Mouse (Mus musculus) neural tube, embryonic 12.5 days (tissue): ENCODE measurements around the gene Pdcd1lg2. TPM values are rescaled to one million over a fixed set of nuclear protein-coding genes. Genes with fewer than 3 reads are reported as not detected.

ENCODE experiments used
- ATAC-seq: fragments of 200-750 bp; cut with Nextera tagmentation; 2 replicates; pipeline ENCODE4 v1.8.0; 2017; ENCODE audit warnings: low read depth, mild to moderate bottlenecking, moderate TSS enrichment, moderate library complexity; ENCODE audit not compliant: low FRiP score
- H3K27ac ChIP-seq: fragments of 300-500 bp; sonication (generic); 2 replicates; pipeline ENCODE4 v1.5.1; 2016
- H3K27me3 ChIP-seq: fragments of 300-500 bp; sonication (generic); replicated peaks from 2 replicates; pipeline ENCODE4 v1.6.1; 2016; ENCODE audit warnings: mild to moderate bottlenecking
- H3K36me3 ChIP-seq: fragments of 300-500 bp; sonication (generic); 2 replicates; pipeline ENCODE4 v1.6.1; 2016; ENCODE audit warnings: mild to moderate bottlenecking
- H3K4me1 ChIP-seq: fragments of 300-500 bp; sonication (generic); 2 replicates; pipeline ENCODE4 v1.6.1; 2016
- H3K4me2 ChIP-seq: fragments of 300-500 bp; sonication (generic); replicated peaks from 2 replicates; pipeline ENCODE4 v1.6.1; 2016; ENCODE audit warnings: mild to moderate bottlenecking
- H3K4me3 ChIP-seq: fragments of 300-500 bp; sonication (generic); 2 replicates; pipeline ENCODE4 v1.5.1; 2016
- H3K9ac ChIP-seq: fragments of 300-500 bp; sonication (generic); 2 replicates; pipeline ENCODE4 v1.6.1; 2016; ENCODE audit warnings: mild to moderate bottlenecking
- H3K9me3 ChIP-seq: fragments of 300-500 bp; sonication (generic); 2 replicates; pipeline ENCODE4 v1.6.1; 2016; ENCODE audit warnings: mild to moderate bottlenecking
- WGBS: fragments of 180-500 bp; shearing (Covaris S2); methylation state at CpG from one replicate; pipeline ENCODE4 v1.1.7; 2016; 5-methylcytosine and 5-hydroxymethylcytosine counted together
- polyA plus RNA-seq: library from polyadenylated mRNA; unstranded; fragments of >200 nt; fragmentation: Nextera tagmentation; extraction: Ambion mirVana; gene quantifications from 2 replicates; pipeline ENCODE4 v1.2.1, GENCODE M21; 2016

Pdcd1lg2 gene
- polyA plus RNA-seq, 1 experiment from 2014 or later = not detected

- Histone ChIP-seq H3K4me3 (no peak overlapping the region), H3K36me3 (no peaks in the 10 kb centered on the region), H3K9ac (no peak overlapping the region), H3K4me2 (no peak overlapping the region), H3K27ac (no peak overlapping the region), H3K27me3 (no peaks in the 10 kb centered on the region), H3K4me1 (0 out of 2 replicates have a peak, but pooled peaks cover 9% of the 10 kb centered on the region), H3K9me3 (no peaks in the 10 kb centered on the region)
- ATAC-seq = no peak
- 88% methylated on average over 7 of the region's 7 CpGs for WGBS
Measured at GRCm38 (mm10) chr19:29370545-29371283, 40.0 kb upstream of the Pdcd1lg2 start.

- 84% methylated on average over 18 of the region's 18 CpGs for WGBS
- no peak for ATAC-seq
- H3K4me1 ChIP-seq = 0 out of 2 replicates have a peak, but pooled peaks cover 9% of the 10 kb centered on the region
- no peaks in the 10 kb centered on the region for H3K9me3 ChIP-seq
- H3K27ac ChIP-seq = no peak overlapping the region
- no peaks in the 10 kb centered on the region for H3K36me3 ChIP-seq
- no peak overlapping the region for H3K4me2 ChIP-seq
- no peaks in the 10 kb centered on the region for H3K27me3 ChIP-seq
- H3K9ac ChIP-seq = no peak overlapping the region
- H3K4me3 ChIP-seq = no peak overlapping the region
Measured at GRCm38 (mm10) chr19:29371284-29372081, 39.2 kb upstream of the Pdcd1lg2 start.

- ATAC-seq = no peak
- H3K27ac ChIP-seq = no peak overlapping the region
- H3K9ac ChIP-seq = no peak overlapping the region
- H3K9me3 ChIP-seq = no peaks in the 10 kb centered on the region
- H3K4me2 ChIP-seq = no peak overlapping the region
- no peak overlapping the region for H3K4me3 ChIP-seq
- no peaks in the 10 kb centered on the region for H3K27me3 ChIP-seq
- 0 out of 2 replicates have a peak, but pooled peaks cover 4% of the 10 kb centered on the region for H3K4me1 ChIP-seq
- H3K36me3 ChIP-seq = no peaks in the 10 kb centered on the region
- 81% methylated on average over 4 of the region's 4 CpGs for WGBS
Measured at GRCm38 (mm10) chr19:29372138-29372537, 38.6 kb upstream of the Pdcd1lg2 start.

GRCm38 (mm10) chr19:29372621-29373020 is 38.1 kb upstream of the Pdcd1lg2 start:
- no peak overlapping the region for H3K4me3 ChIP-seq
- no peaks in the 10 kb centered on the region for H3K36me3 ChIP-seq
- H3K4me2 ChIP-seq = no peak overlapping the region
- no peaks in the 10 kb centered on the region for H3K4me1 ChIP-seq
- WGBS = 89% methylated on average over 3 of the region's 3 CpGs
- no peaks in the 10 kb centered on the region for H3K27me3 ChIP-seq
- H3K9ac ChIP-seq = no peak overlapping the region
- H3K27ac ChIP-seq = no peak overlapping the region
- no peaks in the 10 kb centered on the region for H3K9me3 ChIP-seq
- no peak for ATAC-seq

- Histone ChIP-seq H3K36me3 (no peaks in the 10 kb centered on the region), H3K4me2 (peak overlapping the region; percentile 53), H3K27ac (no peak overlapping the region), H3K27me3 (no peaks in the 10 kb centered on the region), H3K4me1 (no peaks in the 10 kb centered on the region), H3K9ac (0 out of 2 replicates have a peak overlapping the region, but pooled peaks have one; percentile 13), H3K9me3 (no peaks in the 10 kb centered on the region), H3K4me3 (0 out of 2 replicates have a peak overlapping the region, but pooled peaks have one; percentile 0)
- ATAC-seq = no peak
- WGBS = 38% methylated on average over 11 of the region's 11 CpGs
Measured at GRCm38 (mm10) chr19:29373438-29373837, 37.3 kb upstream of the Pdcd1lg2 start.

GRCm38 (mm10) chr19:29374947-29375346 is 35.8 kb upstream of the Pdcd1lg2 start:
- Histone ChIP-seq H3K27ac (no peak overlapping the region), H3K36me3 (no peaks in the 10 kb centered on the region), H3K4me1 (no peaks in the 10 kb centered on the region), H3K4me2 (no peak overlapping the region), H3K27me3 (no peaks in the 10 kb centered on the region), H3K4me3 (no peak overlapping the region), H3K9ac (no peak overlapping the region), H3K9me3 (no peaks in the 10 kb centered on the region)
- ATAC-seq = no peak
- 88% methylated on average over 9 of the region's 9 CpGs for WGBS

- no peaks in the 10 kb centered on the region for H3K36me3 ChIP-seq
- H3K4me1 ChIP-seq = no peaks in the 10 kb centered on the region
- no peak for ATAC-seq
- no peaks in the 10 kb centered on the region for H3K27me3 ChIP-seq
- H3K4me2 ChIP-seq = no peak overlapping the region
- no peak overlapping the region for H3K4me3 ChIP-seq
- H3K27ac ChIP-seq = no peak overlapping the region
- 70% methylated on average over 3 of the region's 3 CpGs for WGBS
- no peak overlapping the region for H3K9ac ChIP-seq
- H3K9me3 ChIP-seq = no peaks in the 10 kb centered on the region
Measured at GRCm38 (mm10) chr19:29376382-29376781, 34.3 kb upstream of the Pdcd1lg2 start.

GRCm38 (mm10) chr19:29379839-29380603 is 30.7 kb upstream of the Pdcd1lg2 start:
- Histone ChIP-seq H3K27me3 (no peaks in the 10 kb centered on the region), H3K9me3 (no peaks in the 10 kb centered on the region), H3K36me3 (no peaks in the 10 kb centered on the region), H3K4me2 (no peak overlapping the region), H3K4me3 (no peak overlapping the region), H3K4me1 (no peaks in the 10 kb centered on the region), H3K27ac (no peak overlapping the region), H3K9ac (no peak overlapping the region)
- WGBS = 91% methylated on average over 14 of the region's 14 CpGs
- ATAC-seq = no peak

GRCm38 (mm10) chr19:29383368-29383767 is 27.4 kb upstream of the Pdcd1lg2 start:
- WGBS = 94% methylated on average over 5 of the region's 5 CpGs
- Histone ChIP-seq H3K4me3 (no peak overlapping the region), H3K9ac (no peak overlapping the region), H3K27me3 (no peaks in the 10 kb centered on the region), H3K4me1 (no peaks in the 10 kb centered on the region), H3K27ac (no peak overlapping the region), H3K36me3 (no peaks in the 10 kb centered on the region), H3K9me3 (no peaks in the 10 kb centered on the region), H3K4me2 (no peak overlapping the region)
- ATAC-seq = no peak

- no peaks in the 10 kb centered on the region for H3K4me1 ChIP-seq
- WGBS = 89% methylated on average over 9 of the region's 9 CpGs
- no peaks in the 10 kb centered on the region for H3K27me3 ChIP-seq
- ATAC-seq = no peak
- no peaks in the 10 kb centered on the region for H3K36me3 ChIP-seq
- H3K9me3 ChIP-seq = no peaks in the 10 kb centered on the region
- H3K4me2 ChIP-seq = no peak overlapping the region
- H3K27ac ChIP-seq = no peak overlapping the region
- no peak overlapping the region for H3K4me3 ChIP-seq
- no peak overlapping the region for H3K9ac ChIP-seq
Measured at GRCm38 (mm10) chr19:29384412-29384811, 26.3 kb upstream of the Pdcd1lg2 start.

- Histone ChIP-seq H3K27me3 (no peaks in the 10 kb centered on the region), H3K4me1 (no peaks in the 10 kb centered on the region), H3K36me3 (no peaks in the 10 kb centered on the region), H3K4me2 (no peak overlapping the region), H3K9me3 (no peaks in the 10 kb centered on the region), H3K4me3 (no peak overlapping the region), H3K27ac (no peak overlapping the region), H3K9ac (no peak overlapping the region)
- WGBS = 90% methylated on average over 6 of the region's 6 CpGs
- no peak for ATAC-seq
Measured at GRCm38 (mm10) chr19:29384994-29385393, 25.7 kb upstream of the Pdcd1lg2 start.

- no peak overlapping the region for H3K27ac ChIP-seq
- no peaks in the 10 kb centered on the region for H3K4me1 ChIP-seq
- H3K27me3 ChIP-seq = no peaks in the 10 kb centered on the region
- no peaks in the 10 kb centered on the region for H3K36me3 ChIP-seq
- no peak overlapping the region for H3K4me2 ChIP-seq
- no peaks in the 10 kb centered on the region for H3K9me3 ChIP-seq
- WGBS = 88% methylated on average over 4 of the region's 4 CpGs
- no peak overlapping the region for H3K4me3 ChIP-seq
- no peak for ATAC-seq
- no peak overlapping the region for H3K9ac ChIP-seq
Measured at GRCm38 (mm10) chr19:29385822-29386221, 24.9 kb upstream of the Pdcd1lg2 start.
